Mouse (Mus musculus): Measurements from ENCODE around the gene B4galt5. TPM values are rescaled to one million over a fixed set of nuclear protein-coding genes. Genes with fewer than 3 reads are reported as not detected.
"Not testable (repeated sequence)": the region's sequence is repeated elsewhere in the genome, so short reads cannot be mapped to it uniquely, and the experiment has no call there.

B4galt5 gene
- total RNA-seq (2012; rRNA removed): 4.6 TPM in 2 replicates
- polyA plus RNA-seq (2012; ENCODE audit: insufficient read depth in 1 of 2, insufficient read length in 2 of 2, low read depth in 1 of 2, low replicate concordance in 2 of 2, missing spikeins in 1 of 2): 10 to 100 TPM in 1 of 2 experiments, 1 to 10 TPM in 1; 6.5 to 34.4 TPM

DNA sequence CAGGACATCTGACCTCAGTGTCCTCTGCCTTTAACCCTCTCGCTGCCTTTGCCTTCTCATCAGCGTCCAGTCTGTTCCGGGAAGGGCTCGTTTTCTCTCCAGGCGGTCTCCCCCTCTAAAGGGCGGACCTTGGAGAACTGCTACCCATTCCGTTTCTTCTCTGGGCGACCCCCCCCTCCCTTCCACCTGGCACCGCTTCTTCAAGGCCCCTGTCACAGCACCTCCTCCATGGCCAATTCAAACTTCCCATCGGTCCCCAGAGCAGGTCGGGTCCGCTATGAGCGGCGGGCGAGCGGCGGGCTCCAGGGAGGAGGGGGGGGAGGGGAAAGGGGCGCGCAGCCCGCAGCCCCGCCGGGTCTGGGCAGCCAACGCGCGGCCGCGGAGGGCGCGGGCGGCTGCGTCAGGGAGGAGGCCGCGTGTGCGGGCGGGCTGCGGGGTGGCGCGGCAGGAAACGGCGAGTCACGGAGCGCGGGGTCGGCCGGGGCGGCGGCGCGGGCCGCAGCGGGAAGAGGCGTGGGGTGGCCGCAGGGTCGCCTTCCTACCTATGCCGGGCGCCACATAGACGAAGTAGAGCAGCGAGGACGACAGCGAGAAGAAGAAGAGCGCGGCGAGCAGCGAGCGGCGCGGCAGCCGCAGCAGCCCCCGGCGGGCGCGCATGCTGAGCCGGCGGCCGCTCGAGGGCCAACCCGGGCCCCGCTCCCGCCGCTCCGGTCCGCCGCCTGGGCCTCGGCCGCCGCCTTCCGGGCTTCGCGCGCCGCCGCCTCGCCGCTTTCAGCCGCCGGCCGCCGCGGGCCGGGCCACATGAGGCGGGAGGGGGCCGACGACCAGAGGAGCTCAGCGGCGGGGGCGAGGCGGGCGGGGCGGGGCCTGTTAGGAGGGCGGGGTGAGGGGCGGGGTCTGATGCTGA, at the start of gene B4galt5:
Gene B4galt5 (minus strand): TSS at position 808 of the 907 bp plus-strand sequence.
- TF ChIP-seq MAX (IDR thresholded peaks at IDR 0.05; ENCODE audit: low read length) (no peak; the same call in 1 of the 2 replicates), MAZ (IDR thresholded peaks at IDR 0.05; ENCODE audit: low read depth, low read length) (no peak), NELFE (IDR thresholded peaks at IDR 0.05; ENCODE audit: low read depth, low read length) (peak; percentile 29; the same call in 1 of the 2 replicates), POLR2A (IDR thresholded peaks at IDR 0.05; ENCODE audit: control insufficient read depth in 1 of 2, insufficient read depth in 1 of 2, low read depth in 1 of 2, low read length in 2 of 2, poor library complexity in 1 of 2) (peak in 1 of 2 experiments; percentile 24; a peak in 1 of 4 replicates)
- peaks cover 0 to 32% of the 10 kb centered on the region in 2 experiments; a peak in 2 of 4 replicates for H3K36me3 ChIP-seq (ENCODE audit: control insufficient read depth in 1 of 2, insufficient read depth in 2 of 2, low read length in 2 of 2)
- H3K4me3 ChIP-seq (ENCODE audit: control insufficient read depth in 1 of 2, insufficient read depth in 1 of 2, low read depth in 2 of 2, low read length in 2 of 2): peak within 1 kb of the TSS; percentile 74 to 82
- peak within 1 kb of the TSS; percentile 86 for H3K9ac ChIP-seq (ENCODE audit: control insufficient read depth, low read depth, low read length, poor library complexity, severe bottlenecking)
- H3K4me1 ChIP-seq (ENCODE audit: control insufficient read depth in 1 of 2, insufficient read depth in 2 of 2, low read length in 2 of 2): peaks cover 14 to 48% of the 10 kb centered on the region in 2 experiments
- peaks cover 6% of the 10 kb centered on the region for H3K79me2 ChIP-seq (ENCODE audit: control insufficient read depth, insufficient read depth, low read length, poor library complexity)
- DNase-seq (ENCODE audit: low read depth, low spot score): peak; percentile 29
- H3K9me3 ChIP-seq (replicated peaks; ENCODE audit: insufficient read depth, low read length): no peaks in the 10 kb centered on the region
- no peak within 1 kb of the TSS for H3K27ac ChIP-seq (ENCODE audit: control insufficient read depth, low read depth, low read length)
- H3K27me3 ChIP-seq (ENCODE audit: control insufficient read depth in 1 of 2, insufficient read depth in 2 of 2, low read length in 2 of 2): no peaks in the 10 kb centered on the region

- not testable (repeated sequence) for H3K79me2 ChIP-seq (ENCODE audit: control insufficient read depth, insufficient read depth, low read length, poor library complexity); H3K9ac ChIP-seq (ENCODE audit: control insufficient read depth, low read depth, low read length, poor library complexity, severe bottlenecking); H3K27me3 ChIP-seq (ENCODE audit: control insufficient read depth in 1 of 2, insufficient read depth in 2 of 2, low read length in 2 of 2); H3K27ac ChIP-seq (ENCODE audit: control insufficient read depth, low read depth, low read length); H3K4me1 ChIP-seq (ENCODE audit: control insufficient read depth in 1 of 2, insufficient read depth in 2 of 2, low read length in 2 of 2); H3K36me3 ChIP-seq (ENCODE audit: control insufficient read depth in 1 of 2, insufficient read depth in 2 of 2, low read length in 2 of 2); H3K9me3 ChIP-seq (replicated peaks; ENCODE audit: insufficient read depth, low read length); H3K4me3 ChIP-seq (ENCODE audit: control insufficient read depth in 1 of 2, insufficient read depth in 1 of 2, low read depth in 2 of 2, low read length in 2 of 2)
- DNase-seq (ENCODE audit: low read depth, low spot score): peak; percentile 31
- TF ChIP-seq TBP (IDR thresholded peaks at IDR 0.05; ENCODE audit: low read depth, low read length) (peak; percentile 75), POLR2A (IDR thresholded peaks at IDR 0.05; ENCODE audit: control insufficient read depth in 1 of 2, insufficient read depth in 1 of 2, low read depth in 1 of 2, low read length in 2 of 2, poor library complexity in 1 of 2) (peak in 1 of 2 experiments; percentile 26; a peak in 1 of 4 replicates)
Measured at GRCm38 (mm10) chr2:167396420-167396819, 47.4 kb upstream of the B4galt5 start.

- Histone ChIP-seq H3K79me2 (ENCODE audit: control insufficient read depth, insufficient read depth, low read length, poor library complexity) (no peaks in the 10 kb centered on the region), H3K9ac (ENCODE audit: control insufficient read depth, low read depth, low read length, poor library complexity, severe bottlenecking) (no peak overlapping the region), H3K27ac (ENCODE audit: control insufficient read depth, low read depth, low read length) (no peak overlapping the region), H3K36me3 (ENCODE audit: control insufficient read depth in 1 of 2, insufficient read depth in 2 of 2, low read length in 2 of 2) (no peaks in the 10 kb centered on the region), H3K9me3 (replicated peaks; ENCODE audit: insufficient read depth, low read length) (no peaks in the 10 kb centered on the region), H3K4me1 (ENCODE audit: control insufficient read depth in 1 of 2, insufficient read depth in 2 of 2, low read length in 2 of 2) (no peaks in the 10 kb centered on the region), H3K4me3 (ENCODE audit: control insufficient read depth in 1 of 2, insufficient read depth in 1 of 2, low read depth in 2 of 2, low read length in 2 of 2) (no peak overlapping the region), H3K27me3 (ENCODE audit: control insufficient read depth in 1 of 2, insufficient read depth in 2 of 2, low read length in 2 of 2) (peaks cover 0 to 2% of the 10 kb centered on the region in 2 experiments; a peak in 2 of 4 replicates)
- TF ChIP-seq USF2 (IDR thresholded peaks at IDR 0.05; ENCODE audit: borderline replicate concordance in 1 of 2, insufficient read depth in 1 of 2, low read depth in 1 of 2, low read length in 2 of 2): no peak
- TF ChIP-seq MAZ (IDR thresholded peaks at IDR 0.05; ENCODE audit: low read depth, low read length): no peak
- TF ChIP-seq EP300 (IDR thresholded peaks at IDR 0.05; ENCODE audit: low read depth in 1 of 2, low read length in 2 of 2): no peak
- no peak for TF ChIP-seq ZNF384 (IDR thresholded peaks at IDR 0.05; ENCODE audit: low read depth, low read length)
- no peak for TF ChIP-seq KAT2A (conservative IDR thresholded peaks at IDR 0.05; ENCODE audit: low read depth, low read length)
- no peak for TF ChIP-seq MAFK (IDR thresholded peaks at IDR 0.05; ENCODE audit: borderline replicate concordance, low read depth, low read length)
- no peak for TF ChIP-seq CTCF (IDR thresholded peaks at IDR 0.05 in 2 of 3, conservative IDR thresholded peaks at IDR 0.05 in 1 of 3; ENCODE audit: control insufficient read depth in 1 of 3, insufficient read depth in 1 of 3, low read depth in 2 of 3, low read length in 3 of 3, poor library complexity in 1 of 3, severe bottlenecking in 1 of 3)
- no peak for TF ChIP-seq ZC3H11A (IDR thresholded peaks at IDR 0.05; ENCODE audit: low read depth, low read length)
- TF ChIP-seq POLR2AphosphoS5 (IDR thresholded peaks at IDR 0.05; ENCODE audit: borderline replicate concordance, low read depth, low read length): no peak
- no peak for TF ChIP-seq NELFE (IDR thresholded peaks at IDR 0.05; ENCODE audit: low read depth, low read length)
- no peak for TF ChIP-seq SMC3 (IDR thresholded peaks at IDR 0.05; ENCODE audit: low read depth, low read length)
- TF ChIP-seq TAL1 (IDR thresholded peaks at IDR 0.05; ENCODE audit: low read length): no peak
- no peak for TF ChIP-seq ELF1 (IDR thresholded peaks at IDR 0.05; ENCODE audit: low read depth, low read length)
- TF ChIP-seq BHLHE40 (IDR thresholded peaks at IDR 0.05; ENCODE audit: borderline replicate concordance, low read depth, low read length): no peak
- TF ChIP-seq HCFC1 (IDR thresholded peaks at IDR 0.05; ENCODE audit: low read depth, low read length): no peak
- TF ChIP-seq ZKSCAN1 (IDR thresholded peaks at IDR 0.05; ENCODE audit: low read depth, low read length): no peak
- no peak for TF ChIP-seq MAX (IDR thresholded peaks at IDR 0.05; ENCODE audit: low read length)
- no peak for TF ChIP-seq RCOR1 (IDR thresholded peaks at IDR 0.05; ENCODE audit: low read depth, low read length)
- TF ChIP-seq GABPA (IDR thresholded peaks at IDR 0.05; ENCODE audit: low read depth, low read length): no peak
- DNase-seq (ENCODE audit: low read depth, low spot score): no peak
Measured at GRCm38 (mm10) chr2:167394426-167394825, 45.4 kb upstream of the B4galt5 start.
